Mouse (Mus musculus): ENCODE data around the gene Smyd1. TPM values are rescaled to one million over a fixed set of nuclear protein-coding genes. Genes with fewer than 3 reads are reported as not detected.
A peak's percentile ranks its signal among the peaks of the same experiment; 100 is the strongest.

The Smyd1 gene
- polyA plus RNA-seq, 1 experiment from 2014 or later: 97.1 TPM

DNA sequence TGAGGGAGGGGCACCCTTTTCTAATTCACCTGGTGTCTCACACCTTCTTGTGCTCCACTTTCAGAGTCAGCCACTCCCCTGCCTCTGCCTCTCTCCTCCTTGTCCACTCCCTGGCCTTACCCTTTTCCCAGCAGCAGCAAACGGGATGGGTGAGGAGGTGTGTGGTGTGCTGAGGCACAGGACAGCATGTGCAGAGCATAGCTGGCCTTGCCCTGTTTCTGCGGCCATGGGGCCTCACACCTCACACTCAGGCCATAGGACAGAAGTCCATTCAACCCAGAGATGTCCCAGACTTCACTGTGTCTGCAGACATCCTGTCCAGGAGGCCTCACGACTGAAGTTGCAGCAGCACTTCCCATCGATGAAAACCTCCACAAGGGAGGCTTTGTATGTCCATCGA, 118.4 kb downstream of the Smyd1 start:
- 72% methylated on average over 5 of the region's 5 CpGs for WGBS
- H3K9ac ChIP-seq: no peak overlapping the region
- no peaks in the 10 kb centered on the region for H3K9me3 ChIP-seq (replicated peaks)
- ATAC-seq (replicated peaks; ENCODE audit: insufficient number of reproducible peaks, insufficient read depth, low FRiP score, low read depth): no peak
- no peak overlapping the region for H3K4me3 ChIP-seq
- H3K27ac ChIP-seq: no peak overlapping the region
- no peaks in the 10 kb centered on the region for H3K36me3 ChIP-seq
- no peaks in the 10 kb centered on the region for H3K27me3 ChIP-seq
- no peak overlapping the region for H3K4me2 ChIP-seq
- no peaks in the 10 kb centered on the region; the same call in 1 of the 2 replicates for H3K4me1 ChIP-seq (replicated peaks)

DNA sequence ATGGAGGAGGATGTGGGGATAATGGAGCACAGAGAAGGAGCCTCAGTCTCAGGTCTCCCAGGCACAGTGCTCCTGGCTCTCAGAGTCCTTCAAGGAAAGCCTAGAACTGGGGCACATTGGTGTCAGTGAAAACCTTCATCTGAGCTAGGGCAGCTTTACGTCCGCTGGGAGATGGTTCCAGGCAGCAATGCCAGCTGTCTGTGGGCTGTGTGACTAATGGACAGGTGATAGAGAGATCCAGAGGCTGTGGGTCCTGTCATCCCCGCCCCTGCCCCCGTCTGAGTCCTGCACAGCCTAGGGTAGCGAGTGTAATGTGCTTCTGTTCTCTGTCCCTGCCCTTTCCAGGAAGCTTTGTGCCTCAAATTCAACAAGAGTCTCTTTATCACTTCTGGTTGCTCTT, 120.1 kb downstream of the Smyd1 start:
- Histone ChIP-seq H3K4me3 (no peak overlapping the region), H3K9me3 (replicated peaks) (no peaks in the 10 kb centered on the region), H3K9ac (no peak overlapping the region), H3K4me1 (replicated peaks) (peaks cover 13% of the 10 kb centered on the region), H3K4me2 (no peak overlapping the region), H3K27ac (no peak overlapping the region), H3K27me3 (no peaks in the 10 kb centered on the region), H3K36me3 (no peaks in the 10 kb centered on the region)
- 63% methylated on average over 5 of the region's 5 CpGs for WGBS
- ATAC-seq (replicated peaks; ENCODE audit: insufficient number of reproducible peaks, insufficient read depth, low FRiP score, low read depth): no peak

DNA sequence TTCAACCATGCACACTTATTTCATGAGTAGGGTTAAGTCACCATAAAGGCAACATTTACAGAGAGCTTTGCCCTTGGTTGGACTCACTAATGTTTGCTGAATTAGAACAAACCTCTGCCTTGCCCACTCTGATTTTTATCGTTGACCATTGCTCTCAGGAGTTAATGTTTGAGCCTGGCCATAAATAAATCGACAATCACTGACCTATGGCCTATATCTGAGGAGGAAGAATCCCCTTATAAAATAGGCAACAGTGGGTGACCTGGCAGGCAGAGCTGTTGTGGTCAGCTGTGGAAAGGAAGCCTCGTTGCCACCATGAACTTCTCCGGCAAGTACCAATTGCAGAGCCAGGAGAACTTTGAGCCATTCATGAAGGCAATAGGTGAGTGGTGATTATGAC, 122.4 kb downstream of the Smyd1 start, which contains the start of gene Fabp1:
Gene Fabp1, plus strand, starts transcription at position 216 of the 400 bp plus-strand sequence.
- no peak for ATAC-seq (replicated peaks; ENCODE audit: insufficient number of reproducible peaks, insufficient read depth, low FRiP score, low read depth)

DNA sequence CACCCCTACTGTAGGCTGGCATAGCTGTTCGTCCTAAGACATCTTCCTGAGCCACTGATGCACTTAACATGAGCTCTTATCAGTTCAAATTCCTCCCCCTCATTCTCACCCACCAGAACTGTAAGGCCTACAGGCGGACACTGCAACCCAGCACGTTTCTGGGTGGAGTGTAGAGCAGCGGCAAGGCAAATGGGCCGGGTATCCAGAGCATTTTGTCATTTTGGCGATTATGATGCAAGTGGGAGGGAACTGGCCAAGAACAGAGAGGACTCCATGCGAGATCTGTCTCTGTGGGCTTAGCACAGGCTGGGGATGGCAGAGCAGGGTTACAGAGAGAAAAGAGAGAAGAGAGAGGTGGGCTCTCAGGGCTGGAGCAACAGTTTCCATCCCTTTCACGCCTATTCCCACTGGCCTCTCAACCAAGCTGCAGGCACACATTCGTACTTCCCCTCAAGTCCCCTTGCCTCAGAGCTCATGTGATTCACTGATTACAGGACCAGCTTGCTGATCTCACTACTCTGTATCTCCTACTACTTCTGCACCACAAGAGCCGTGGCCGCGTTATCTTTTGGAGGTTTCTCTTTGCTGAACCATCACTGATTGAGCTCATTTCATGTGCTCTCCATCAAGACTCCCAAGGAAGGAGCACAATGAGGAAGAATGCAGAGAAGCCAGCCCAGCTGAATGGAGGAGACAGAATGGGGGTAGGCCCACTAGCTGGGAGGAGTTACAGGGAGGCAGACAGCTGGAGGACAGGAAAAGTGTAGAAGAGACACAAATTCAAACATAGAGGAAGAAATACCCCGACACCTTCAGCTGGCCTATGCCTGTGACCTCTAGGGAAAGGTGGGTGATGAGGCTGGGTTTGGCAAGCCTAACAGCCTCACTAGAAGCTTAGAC, 124.1 kb downstream of the Smyd1 start:
- no peaks in the 10 kb centered on the region for H3K36me3 ChIP-seq
- H3K4me2 ChIP-seq: peak overlapping the region; percentile 11; the same call in 1 of the 2 replicates
- H3K9me3 ChIP-seq (replicated peaks): no peaks in the 10 kb centered on the region
- peaks cover 13% of the 10 kb centered on the region for H3K4me1 ChIP-seq (replicated peaks)
- 52% methylated on average over 13 of the region's 13 CpGs for WGBS
- no peak; the same call in 1 of the 2 replicates for ATAC-seq (replicated peaks; ENCODE audit: insufficient number of reproducible peaks, insufficient read depth, low FRiP score, low read depth)
- no peak overlapping the region for H3K4me3 ChIP-seq
- H3K9ac ChIP-seq: no peak overlapping the region
- no peaks in the 10 kb centered on the region for H3K27me3 ChIP-seq
- H3K27ac ChIP-seq: no peak overlapping the region

More for the DNA sequence above, 122.4 kb downstream of the Smyd1 start, which contains the start of gene Fabp1:
- H3K4me2 ChIP-seq: no peak within 1 kb of the TSS
- WGBS: 79% methylated on average over 4 of the region's 4 CpGs
- H3K9me3 ChIP-seq (replicated peaks): no peaks in the 10 kb centered on the region
- no peak within 1 kb of the TSS for H3K4me3 ChIP-seq
- no peak within 1 kb of the TSS for H3K27ac ChIP-seq
- peaks cover 13% of the 10 kb centered on the region for H3K4me1 ChIP-seq (replicated peaks)
- no peak within 1 kb of the TSS for H3K9ac ChIP-seq
- H3K36me3 ChIP-seq: no peaks in the 10 kb centered on the region
- no peaks in the 10 kb centered on the region for H3K27me3 ChIP-seq

DNA sequence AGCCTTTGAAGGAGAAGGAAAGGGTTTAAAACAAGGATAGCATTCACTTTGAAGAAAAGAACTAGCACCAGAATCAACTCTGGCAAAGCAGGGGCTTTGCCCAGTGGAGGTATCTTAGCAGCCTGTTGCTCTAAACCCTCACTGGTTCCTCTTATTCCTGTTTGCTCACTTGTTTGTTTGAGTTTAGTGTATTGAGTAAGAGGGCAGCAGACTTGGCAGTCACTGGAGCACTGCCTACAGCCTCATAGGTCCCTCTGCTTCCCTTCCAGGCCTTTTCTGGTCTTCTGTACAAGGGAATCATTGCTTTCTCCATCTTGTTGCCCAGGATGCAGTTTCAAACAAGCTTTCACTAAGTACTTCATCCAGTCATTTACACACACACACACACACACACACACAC, 125.9 kb downstream of the Smyd1 start:
- no peak overlapping the region for H3K4me3 ChIP-seq
- H3K9me3 ChIP-seq (replicated peaks): no peaks in the 10 kb centered on the region
- H3K4me1 ChIP-seq (replicated peaks): peaks cover 13% of the 10 kb centered on the region
- no peaks in the 10 kb centered on the region for H3K36me3 ChIP-seq
- no peak overlapping the region for H3K27ac ChIP-seq
- H3K27me3 ChIP-seq: no peaks in the 10 kb centered on the region
- H3K9ac ChIP-seq: no peak overlapping the region
- H3K4me2 ChIP-seq: no peak overlapping the region
- no peak for ATAC-seq (replicated peaks; ENCODE audit: insufficient number of reproducible peaks, insufficient read depth, low FRiP score, low read depth)

DNA sequence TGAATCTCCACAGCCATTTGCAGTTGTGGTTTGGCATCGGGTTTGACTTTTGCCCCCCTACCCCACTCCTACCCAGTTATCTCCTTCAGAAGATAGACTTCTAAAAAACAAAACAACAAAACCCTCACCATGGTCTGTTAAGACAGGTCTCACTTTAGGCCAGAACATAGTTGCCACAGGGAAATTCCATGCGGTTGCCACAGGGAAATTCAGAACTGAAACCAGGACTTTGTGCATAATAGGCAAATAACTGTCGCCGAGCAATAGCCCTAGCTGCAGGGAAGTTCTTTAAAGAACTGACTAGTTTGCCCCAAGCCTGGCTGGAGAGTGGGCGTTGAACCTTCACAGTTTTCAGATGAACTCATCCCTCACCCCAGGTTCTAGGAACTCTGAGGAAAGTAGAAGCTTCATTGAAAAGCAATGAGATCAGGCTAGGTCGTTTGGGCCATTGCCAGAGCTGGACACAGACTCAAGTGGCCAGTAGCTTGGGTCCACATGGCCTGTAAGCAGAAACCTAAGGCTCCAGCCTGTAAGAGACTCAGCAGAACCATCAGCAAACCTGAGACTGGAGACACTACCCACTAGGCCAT, 128.8 kb downstream of the Smyd1 start:
- H3K4me3 ChIP-seq: no peak overlapping the region
- H3K27ac ChIP-seq: no peak overlapping the region
- no peak for ATAC-seq (replicated peaks; ENCODE audit: insufficient number of reproducible peaks, insufficient read depth, low FRiP score, low read depth)
- H3K9me3 ChIP-seq (replicated peaks): no peaks in the 10 kb centered on the region
- H3K4me2 ChIP-seq: no peak overlapping the region
- no peaks in the 10 kb centered on the region for H3K27me3 ChIP-seq
- no peaks in the 10 kb centered on the region for H3K36me3 ChIP-seq
- WGBS: 77% methylated on average over 6 of the region's 6 CpGs
- no peak overlapping the region for H3K9ac ChIP-seq
- H3K4me1 ChIP-seq (replicated peaks): peaks cover 13% of the 10 kb centered on the region

DNA sequence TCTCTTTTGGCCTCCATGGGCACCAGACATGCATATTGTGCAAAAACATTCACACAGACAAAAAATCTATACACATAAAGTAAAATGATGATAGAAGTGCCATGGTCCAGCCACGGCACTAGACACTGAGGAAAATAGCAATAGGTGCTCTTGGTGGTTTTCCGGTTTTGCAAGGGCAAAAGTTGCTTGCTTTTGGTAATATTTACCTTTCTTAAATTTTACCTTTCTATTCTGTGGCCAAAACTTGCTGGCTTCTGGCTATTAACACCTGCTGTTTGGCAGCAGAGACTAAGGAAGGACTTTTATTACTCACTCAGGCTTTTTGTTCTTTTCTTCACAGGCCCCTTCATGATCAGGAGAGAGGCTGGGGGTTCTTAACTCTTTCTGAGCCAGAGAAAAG, 131.5 kb downstream of the Smyd1 start:
- H3K27me3 ChIP-seq: no peaks in the 10 kb centered on the region
- 91% methylated on average over 2 of the region's 2 CpGs for WGBS
- H3K9ac ChIP-seq: no peak overlapping the region
- no peak for ATAC-seq (replicated peaks; ENCODE audit: insufficient number of reproducible peaks, insufficient read depth, low FRiP score, low read depth)
- H3K27ac ChIP-seq: no peak overlapping the region
- no peak overlapping the region for H3K4me3 ChIP-seq
- peaks cover 3% of the 10 kb centered on the region; the same call in 1 of the 2 replicates for H3K4me1 ChIP-seq (replicated peaks)
- no peak overlapping the region for H3K4me2 ChIP-seq
- H3K9me3 ChIP-seq (replicated peaks): no peaks in the 10 kb centered on the region
- no peaks in the 10 kb centered on the region for H3K36me3 ChIP-seq

DNA sequence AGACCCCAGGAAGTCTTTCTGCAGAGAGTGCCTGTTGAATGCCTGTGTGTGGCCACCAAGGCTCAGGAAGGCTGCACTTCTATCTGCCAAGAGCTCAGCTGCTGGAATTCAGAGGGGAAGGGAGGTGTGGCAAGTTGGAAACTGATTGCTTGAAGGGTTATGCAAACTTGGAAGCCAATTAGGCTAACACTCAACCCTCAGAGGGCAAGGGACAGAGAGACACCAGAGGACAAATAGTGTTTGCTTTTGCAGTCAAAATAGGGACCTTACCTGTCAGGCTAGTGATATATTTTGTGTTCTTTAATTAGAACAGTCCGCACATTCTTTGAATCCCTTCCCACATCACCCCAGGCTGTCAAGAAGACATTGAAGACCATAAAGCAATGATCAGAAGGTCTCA, 132.5 kb downstream of the Smyd1 start:
- Histone ChIP-seq H3K36me3 (no peaks in the 10 kb centered on the region), H3K9ac (no peak overlapping the region), H3K9me3 (replicated peaks) (no peaks in the 10 kb centered on the region), H3K27me3 (no peaks in the 10 kb centered on the region), H3K4me2 (no peak overlapping the region), H3K4me3 (no peak overlapping the region), H3K27ac (no peak overlapping the region), H3K4me1 (replicated peaks) (peaks cover 3% of the 10 kb centered on the region; the same call in 1 of the 2 replicates)
- WGBS: 45% methylated on average over 1 of the region's 1 CpGs
- no peak for ATAC-seq (replicated peaks; ENCODE audit: insufficient number of reproducible peaks, insufficient read depth, low FRiP score, low read depth)

DNA sequence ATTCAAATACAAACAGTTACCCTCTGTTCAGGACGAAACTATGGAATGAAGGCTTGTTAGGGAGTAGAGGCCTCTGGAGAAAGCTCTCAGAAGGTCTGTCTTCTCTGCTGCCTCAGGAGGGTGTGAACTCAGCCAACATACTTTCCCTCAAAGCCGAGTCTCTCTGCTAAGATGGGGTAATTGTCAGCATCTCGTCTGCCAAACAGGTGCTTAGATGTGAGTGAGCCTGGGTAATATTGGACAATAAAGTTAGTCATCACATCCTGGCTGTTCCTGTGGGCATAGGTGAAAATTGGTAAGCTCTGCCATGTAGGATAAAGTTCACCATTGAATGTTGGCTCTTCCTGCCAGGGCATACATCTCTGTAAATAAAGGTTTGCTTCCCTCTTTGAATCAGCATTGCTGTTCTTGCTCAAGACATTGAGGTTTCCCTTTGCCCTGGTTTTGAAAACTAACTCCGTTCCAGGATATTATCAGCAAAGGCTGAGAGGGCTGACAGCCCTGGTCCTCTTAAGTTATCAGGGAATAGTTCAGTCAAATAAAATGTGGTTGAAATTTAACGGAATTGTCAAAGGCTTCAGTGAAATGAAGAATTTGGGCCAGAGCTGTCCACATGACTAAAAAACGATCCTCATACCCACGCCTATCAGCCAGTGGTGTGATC, 137.0 kb downstream of the Smyd1 start:
- ATAC-seq (replicated peaks; ENCODE audit: insufficient number of reproducible peaks, insufficient read depth, low FRiP score, low read depth): no peak

DNA sequence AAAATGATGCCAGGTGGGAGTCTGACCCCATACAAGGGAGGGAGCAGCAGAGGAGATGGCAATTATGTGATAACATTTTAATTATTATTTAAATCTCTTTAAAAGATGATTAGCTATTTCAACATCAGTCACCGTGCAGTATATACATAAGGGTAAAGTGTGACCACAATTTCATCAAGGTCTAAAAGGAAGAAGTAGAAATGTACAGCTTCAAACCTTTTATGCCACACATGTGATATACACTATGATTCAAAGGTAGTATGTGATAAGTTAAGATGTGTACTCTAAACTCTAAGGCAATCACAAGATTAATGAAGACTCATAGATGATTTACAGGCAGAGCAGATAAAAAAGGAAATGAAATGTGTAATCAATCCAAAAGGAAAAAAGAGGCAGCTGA, 141.4 kb downstream of the Smyd1 start:
- no peak overlapping the region for H3K4me3 ChIP-seq
- no peak overlapping the region for H3K27ac ChIP-seq
- no peaks in the 10 kb centered on the region for H3K4me1 ChIP-seq (replicated peaks)
- H3K9ac ChIP-seq: no peak overlapping the region
- 82% methylated on average over 1 of the region's 1 CpGs for WGBS
- no peak overlapping the region for H3K4me2 ChIP-seq
- no peaks in the 10 kb centered on the region for H3K36me3 ChIP-seq
- no peak for ATAC-seq (replicated peaks; ENCODE audit: insufficient number of reproducible peaks, insufficient read depth, low FRiP score, low read depth)
- no peaks in the 10 kb centered on the region for H3K9me3 ChIP-seq (replicated peaks)
- H3K27me3 ChIP-seq: no peaks in the 10 kb centered on the region

More for the DNA sequence above, 137.0 kb downstream of the Smyd1 start:
- H3K4me3 ChIP-seq: no peak overlapping the region
- no peak overlapping the region for H3K9ac ChIP-seq
- no peaks in the 10 kb centered on the region for H3K27me3 ChIP-seq
- no peak overlapping the region for H3K27ac ChIP-seq
- H3K9me3 ChIP-seq (replicated peaks): no peaks in the 10 kb centered on the region
- H3K4me2 ChIP-seq: no peak overlapping the region
- WGBS: 58% methylated on average over 7 of the region's 7 CpGs
- no peaks in the 10 kb centered on the region for H3K36me3 ChIP-seq
- peaks cover 3% of the 10 kb centered on the region; the same call in 1 of the 2 replicates for H3K4me1 ChIP-seq (replicated peaks)

DNA sequence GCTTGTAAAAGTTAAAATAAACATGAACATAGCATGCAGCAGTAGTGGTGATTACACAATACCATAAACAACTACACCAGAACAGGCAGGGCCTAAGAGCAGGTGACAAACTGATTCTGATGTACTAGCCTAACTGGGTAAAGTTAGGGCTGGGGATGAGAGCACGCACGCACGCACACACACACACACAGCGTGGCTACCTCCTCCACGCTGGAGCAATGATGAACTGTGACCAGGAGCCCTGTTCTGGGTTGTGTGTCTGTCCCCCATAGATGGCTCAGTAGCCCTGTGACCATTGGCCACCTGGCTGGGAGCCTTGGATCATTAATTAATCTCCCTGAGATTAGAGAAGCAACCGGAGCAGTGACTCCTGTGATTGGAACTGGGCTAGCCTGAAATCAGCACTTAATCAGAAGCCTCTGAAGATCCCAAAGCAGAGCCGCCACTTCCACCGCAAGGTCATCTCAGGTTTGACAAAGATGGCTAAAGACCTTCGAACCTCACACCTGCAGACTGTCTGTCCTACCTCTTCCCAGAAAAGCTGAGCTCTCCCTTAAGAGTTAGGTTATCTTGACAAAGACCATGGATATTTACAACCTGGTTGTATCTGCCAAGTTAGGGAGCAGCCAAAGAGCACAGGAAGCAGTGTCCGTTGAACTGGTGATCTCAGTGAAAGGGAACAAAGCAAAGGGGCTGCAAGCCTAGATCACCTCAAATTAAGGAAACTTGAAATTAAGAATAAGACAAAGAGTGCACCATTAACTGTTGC, 149.0 kb downstream of the Smyd1 start:
- no peak for ATAC-seq (replicated peaks; ENCODE audit: insufficient number of reproducible peaks, insufficient read depth, low FRiP score, low read depth)
- H3K4me3 ChIP-seq: no peak overlapping the region
- H3K4me2 ChIP-seq: no peak overlapping the region
- 80% methylated on average over 10 of the region's 10 CpGs for WGBS
- no peaks in the 10 kb centered on the region for H3K27me3 ChIP-seq
- no peaks in the 10 kb centered on the region for H3K9me3 ChIP-seq (replicated peaks)
- no peak overlapping the region for H3K27ac ChIP-seq
- H3K4me1 ChIP-seq (replicated peaks): no peaks in the 10 kb centered on the region
- H3K9ac ChIP-seq: no peak overlapping the region
- no peaks in the 10 kb centered on the region for H3K36me3 ChIP-seq

Measured in heart, embryonic 15.5 days (tissue).